Mouse (Mus musculus): ENCODE data around the gene Rchy1.

DNA sequence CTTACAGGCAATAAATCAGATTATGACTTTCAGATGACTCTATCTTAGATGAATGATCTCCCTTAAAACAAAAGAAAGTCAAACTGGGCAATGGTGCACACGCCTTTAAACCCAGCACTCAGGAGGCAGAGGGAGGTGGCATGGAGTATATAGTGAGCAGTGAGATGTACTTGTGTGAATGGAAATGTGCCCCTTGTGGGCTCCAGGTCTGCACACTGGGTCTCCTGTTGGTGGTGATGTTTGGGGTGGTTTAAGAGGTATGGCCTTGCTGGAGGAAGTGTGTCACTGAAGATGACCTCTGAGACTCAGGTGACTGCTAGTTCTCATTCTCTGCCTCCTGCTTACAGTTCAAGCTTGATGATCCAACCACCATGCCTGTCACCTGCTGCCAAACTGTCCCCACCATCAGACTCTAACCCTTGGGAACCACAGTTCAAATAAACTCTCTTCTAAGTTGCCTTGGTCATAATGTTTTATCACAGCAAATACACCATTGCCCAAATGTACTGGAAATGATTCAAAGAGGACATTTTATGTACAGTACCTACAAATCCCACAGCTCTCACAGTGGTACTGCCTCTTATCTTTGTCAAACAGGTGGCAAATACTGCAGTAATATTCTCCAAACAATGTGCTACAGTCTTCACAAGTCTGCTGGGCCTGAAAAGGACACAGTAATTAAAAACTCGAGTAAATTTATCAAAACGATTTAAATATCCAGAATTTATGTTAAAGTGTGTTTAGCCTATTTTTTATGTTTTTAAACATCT lies 5.7 kb downstream of the Rchy1 start:
- TF ChIP-seq POLR2A (IDR thresholded peaks at IDR 0.05; ENCODE audit: control insufficient read depth in 1 of 2, insufficient read depth in 1 of 2, low read depth in 1 of 2, low read length in 2 of 2, poor library complexity in 1 of 2) (no peak), GATA1 (IDR thresholded peaks at IDR 0.05; ENCODE audit: low read depth, low read length) (no peak), E2F4 (IDR thresholded peaks at IDR 0.05; ENCODE audit: borderline replicate concordance, low read depth, low read length) (no peak), MAFK (IDR thresholded peaks at IDR 0.05; ENCODE audit: borderline replicate concordance, low read depth, low read length) (no peak), MAX (IDR thresholded peaks at IDR 0.05; ENCODE audit: low read length) (no peak), CTCF (IDR thresholded peaks at IDR 0.05 in 2 of 3, conservative IDR thresholded peaks at IDR 0.05 in 1 of 3; ENCODE audit: control insufficient read depth in 1 of 3, insufficient read depth in 1 of 3, low read depth in 2 of 3, low read length in 3 of 3, poor library complexity in 1 of 3, severe bottlenecking in 1 of 3) (no peak), ZMIZ1 (IDR thresholded peaks at IDR 0.05; ENCODE audit: low read depth, low read length) (no peak), TCF12 (IDR thresholded peaks at IDR 0.05; ENCODE audit: low read depth, low read length) (peak; percentile 35; the same call in 1 of the 2 replicates)

All from MEL (cell line).